Mouse (Mus musculus) common myeloid progenitor, adult 5-6 weeks (primary cell): ENCODE data around the gene Acoxl. TPM values are rescaled to one million over a fixed set of nuclear protein-coding genes. Genes with fewer than 3 reads are reported as not detected.

Experiments used
- ATAC-seq: replicated peaks from 2 replicates; pipeline ENCODE4 v1.8.0; 2016; ENCODE audit warnings: low read depth, mild to moderate bottlenecking, moderate TSS enrichment, inconsistent platforms; ENCODE audit not compliant: poor library complexity, severe bottlenecking
- total RNA-seq: library from RNA; stranded (forward); fragments of 200-1000, 187-1606 nt; gene quantifications from 2 replicates; pipeline ENCODE4 v1.2.3, GENCODE M21; 2017

The Acoxl gene
- total RNA-seq, 1 experiment from 2014 or later, result not detected

GRCm38 (mm10) chr2:127891056-127891455 lies 52.4 kb downstream of the Acoxl start:
- ATAC-seq, result no peak

- ATAC-seq, result no peak
These were observed 56.2 kb downstream of the Acoxl start for GRCm38 (mm10) chr2:127894890-127895289.

GRCm38 (mm10) chr2:127897718-127898117 lies 59.0 kb downstream of the Acoxl start:
- ATAC-seq, result no peak

- ATAC-seq, result no peak
These were observed 66.2 kb downstream of the Acoxl start for GRCm38 (mm10) chr2:127904918-127905317.

GRCm38 (mm10) chr2:127906973-127907678 lies 68.5 kb downstream of the Acoxl start:
- ATAC-seq, result no peak

- no peak for ATAC-seq
These were observed 69.0 kb downstream of the Acoxl start for GRCm38 (mm10) chr2:127907679-127908042.

GRCm38 (mm10) chr2:127908881-127909280 lies 70.2 kb downstream of the Acoxl start:
- ATAC-seq, result no peak

GRCm38 (mm10) chr2:127909790-127910189 lies 71.1 kb downstream of the Acoxl start:
- no peak for ATAC-seq

- ATAC-seq, result no peak
These were observed 72.9 kb downstream of the Acoxl start for GRCm38 (mm10) chr2:127911579-127911978.

GRCm38 (mm10) chr2:127914047-127914446 lies 75.4 kb downstream of the Acoxl start:
- no peak for ATAC-seq

GRCm38 (mm10) chr2:127916804-127917410 lies 78.2 kb downstream of the Acoxl start:
- peak; percentile 76 for ATAC-seq

- no peak for ATAC-seq
These were observed 81.1 kb downstream of the Acoxl start for GRCm38 (mm10) chr2:127919740-127920139.

- ATAC-seq, result no peak
These were observed 83.6 kb downstream of the Acoxl start for GRCm38 (mm10) chr2:127922036-127922901.

- peak; percentile 42; the same call in 1 of the 2 replicates for ATAC-seq
These were observed 84.5 kb downstream of the Acoxl start for GRCm38 (mm10) chr2:127923077-127923680.

- no peak for ATAC-seq
These were observed 88.1 kb downstream of the Acoxl start for GRCm38 (mm10) chr2:127926679-127927324.

- ATAC-seq, result no peak
These were observed 89.0 kb downstream of the Acoxl start for GRCm38 (mm10) chr2:127927452-127928273.

- no peak for ATAC-seq
These were observed 89.6 kb downstream of the Acoxl start for GRCm38 (mm10) chr2:127928279-127928678.

GRCm38 (mm10) chr2:127928871-127929270 lies 90.2 kb downstream of the Acoxl start:
- ATAC-seq, result peak; percentile 42
